Mouse (Mus musculus) kidney, embryonic 14.5 days (tissue): ENCODE data around the gene Eps8. TPM values are rescaled to one million over a fixed set of nuclear protein-coding genes. Genes with fewer than 3 reads are reported as not detected.
A peak's percentile ranks its signal among the peaks of the same experiment; 100 is the strongest.

ENCODE experiments used
- ATAC-seq: fragments of 200-750 bp; cut with Nextera tagmentation; 2 replicates; pipeline ENCODE4 v1.8.0; 2017; ENCODE audit warnings: moderate number of reproducible peaks, mild to moderate bottlenecking, moderate TSS enrichment, moderate library complexity; ENCODE audit not compliant: low FRiP score, low TSS enrichment
- H3K27ac ChIP-seq: fragments of 300-500 bp; sonication (generic); 2 replicates; pipeline ENCODE4 v1.5.1; 2014; ENCODE audit warnings: low read depth, mild to moderate bottlenecking, low read length, moderate library complexity, mixed read lengths
- H3K27me3 ChIP-seq: fragments of 300-500 bp; sonication (generic); 2 replicates; pipeline ENCODE4 v1.6.1; 2014; ENCODE audit warnings: mild to moderate bottlenecking, low read length; ENCODE audit not compliant: control insufficient read depth, insufficient read depth
- H3K36me3 ChIP-seq: fragments of 300-500 bp; sonication (generic); 2 replicates; pipeline ENCODE4 v1.6.1; 2014; ENCODE audit warnings: low read length, mixed read lengths; ENCODE audit not compliant: control insufficient read depth, insufficient read depth
- H3K4me1 ChIP-seq: fragments of 300-500 bp; sonication (generic); 2 replicates; pipeline ENCODE4 v1.6.1; 2014; ENCODE audit warnings: low read length, mixed read lengths; ENCODE audit not compliant: control insufficient read depth, insufficient read depth
- H3K4me2 ChIP-seq: fragments of 300-500 bp; sonication (generic); replicated peaks from 2 replicates; pipeline ENCODE4 v1.6.1; 2014; ENCODE audit warnings: low read depth, mild to moderate bottlenecking, low read length
- H3K4me3 ChIP-seq: fragments of 300-500 bp; sonication (generic); 2 replicates; pipeline ENCODE4 v1.5.1; 2014; ENCODE audit warnings: mild to moderate bottlenecking, low read length
- H3K9ac ChIP-seq: fragments of 300-500 bp; sonication (generic); 2 replicates; pipeline ENCODE4 v1.6.1; 2014; ENCODE audit warnings: low read depth, mild to moderate bottlenecking, low read length, moderate library complexity
- H3K9me3 ChIP-seq: fragments of 300-500 bp; sonication (generic); 2 replicates; pipeline ENCODE4 v1.6.1; 2016; ENCODE audit warnings: low read length; ENCODE audit not compliant: control insufficient read depth
- WGBS: fragments of 180-500 bp; shearing (Covaris S2); extraction: QIAGEN DNeasy Blood & Tissue Kit; methylation state at CpG from one replicate; pipeline ENCODE4 v1.1.7; 2014; 5-methylcytosine and 5-hydroxymethylcytosine counted together
- polyA plus RNA-seq: library from polyadenylated mRNA; unstranded; fragments of >200 nt; fragmentation: Nextera tagmentation; extraction: Ambion mirVana; gene quantifications from 2 replicates; pipeline ENCODE4 v1.2.1, GENCODE M21; 2014

Eps8 gene
- polyA plus RNA-seq, 1 experiment from 2014 or later, result 28.5 TPM

GRCm38 (mm10) chr6:137469541-137469940 is 185.1 kb downstream of the Eps8 start:
- H3K4me3 ChIP-seq, result no peak overlapping the region
- H3K4me1 ChIP-seq, result peaks cover 7% of the 10 kb centered on the region
- 96% methylated on average over 4 of the region's 4 CpGs for WGBS
- no peak overlapping the region for H3K4me2 ChIP-seq
- no peak overlapping the region for H3K9ac ChIP-seq
- H3K27me3 ChIP-seq, result no peaks in the 10 kb centered on the region
- no peak for ATAC-seq
- no peaks in the 10 kb centered on the region for H3K9me3 ChIP-seq
- H3K36me3 ChIP-seq, result no peaks in the 10 kb centered on the region
- H3K27ac ChIP-seq, result no peak overlapping the region

- ATAC-seq, result no peak
These were observed 187.0 kb downstream of the Eps8 start for GRCm38 (mm10) chr6:137467696-137468095.

DNA sequence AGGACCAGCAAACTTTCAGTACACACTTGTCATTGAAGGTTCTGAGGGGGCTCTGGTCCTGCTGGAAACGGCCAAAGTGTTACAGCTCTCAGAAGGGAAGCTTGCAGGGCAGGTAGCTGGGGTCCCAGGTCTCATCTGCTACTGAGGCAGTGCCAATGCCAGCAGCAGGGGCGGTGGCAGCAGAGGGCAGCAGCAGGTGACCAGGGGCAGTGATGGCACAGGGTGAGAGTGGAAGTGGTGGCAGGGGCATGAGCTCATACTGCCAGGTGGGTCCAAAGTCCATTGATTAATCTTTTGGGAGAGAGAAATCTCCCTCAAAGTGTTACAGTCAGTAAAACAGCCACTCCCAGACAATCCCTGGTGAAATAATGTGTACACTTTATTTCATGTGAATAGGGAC is 188.4 kb downstream of the Eps8 start:
- no peak overlapping the region for H3K27ac ChIP-seq
- 70% methylated on average over 2 of the region's 2 CpGs for WGBS
- ATAC-seq, result no peak
- H3K9me3 ChIP-seq, result no peaks in the 10 kb centered on the region
- H3K9ac ChIP-seq, result no peak overlapping the region
- H3K4me3 ChIP-seq, result no peak overlapping the region
- no peak overlapping the region for H3K4me2 ChIP-seq
- no peaks in the 10 kb centered on the region for H3K27me3 ChIP-seq
- peaks cover 7% of the 10 kb centered on the region for H3K4me1 ChIP-seq
- no peaks in the 10 kb centered on the region for H3K36me3 ChIP-seq

More at GRCm38 (mm10) chr6:137467696-137468095, 187.0 kb downstream of the Eps8 start:
- H3K27me3 ChIP-seq, result no peaks in the 10 kb centered on the region
- H3K27ac ChIP-seq, result no peak overlapping the region
- peaks cover 7% of the 10 kb centered on the region for H3K4me1 ChIP-seq
- no peak overlapping the region for H3K9ac ChIP-seq
- no peak overlapping the region for H3K4me2 ChIP-seq
- no peaks in the 10 kb centered on the region for H3K36me3 ChIP-seq
- no peak overlapping the region for H3K4me3 ChIP-seq
- H3K9me3 ChIP-seq, result no peaks in the 10 kb centered on the region
- 93% methylated on average over 3 of the region's 3 CpGs for WGBS

GRCm38 (mm10) chr6:137465253-137465652 is 189.4 kb downstream of the Eps8 start:
- ATAC-seq, result no peak
- no peak overlapping the region for H3K27ac ChIP-seq
- no peaks in the 10 kb centered on the region for H3K36me3 ChIP-seq
- H3K4me1 ChIP-seq, result no peaks in the 10 kb centered on the region
- no peak overlapping the region for H3K4me2 ChIP-seq
- H3K4me3 ChIP-seq, result no peak overlapping the region
- 36% methylated on average over 2 of the region's 2 CpGs for WGBS
- no peaks in the 10 kb centered on the region for H3K9me3 ChIP-seq
- no peak overlapping the region for H3K9ac ChIP-seq
- no peaks in the 10 kb centered on the region for H3K27me3 ChIP-seq

DNA sequence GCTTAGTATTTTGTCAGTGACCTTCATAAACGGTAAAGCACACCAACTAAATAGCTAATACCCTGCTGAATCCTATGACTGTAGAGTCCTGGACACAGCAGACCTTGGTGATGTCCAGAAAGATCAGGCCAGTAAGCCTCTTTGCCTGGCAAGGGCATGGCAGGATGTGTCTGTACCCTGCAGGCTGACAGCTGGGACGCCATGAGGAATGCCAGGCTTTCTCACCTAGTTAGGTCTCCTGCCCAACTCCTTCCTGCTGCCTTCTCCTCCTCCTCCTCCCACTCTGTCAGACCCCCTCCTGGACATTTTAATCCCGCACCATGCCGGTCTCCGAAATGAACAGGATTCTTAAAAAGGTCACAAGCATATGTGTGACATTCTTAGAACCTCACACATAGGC is 190.9 kb downstream of the Eps8 start:
- H3K4me2 ChIP-seq, result no peak overlapping the region
- H3K4me3 ChIP-seq, result no peak overlapping the region
- H3K27ac ChIP-seq, result no peak overlapping the region
- no peaks in the 10 kb centered on the region for H3K36me3 ChIP-seq
- no peaks in the 10 kb centered on the region for H3K9me3 ChIP-seq
- WGBS, result 92% methylated on average over 5 of the region's 5 CpGs
- H3K4me1 ChIP-seq, result no peaks in the 10 kb centered on the region
- ATAC-seq, result no peak
- no peak overlapping the region for H3K9ac ChIP-seq
- no peaks in the 10 kb centered on the region for H3K27me3 ChIP-seq

DNA sequence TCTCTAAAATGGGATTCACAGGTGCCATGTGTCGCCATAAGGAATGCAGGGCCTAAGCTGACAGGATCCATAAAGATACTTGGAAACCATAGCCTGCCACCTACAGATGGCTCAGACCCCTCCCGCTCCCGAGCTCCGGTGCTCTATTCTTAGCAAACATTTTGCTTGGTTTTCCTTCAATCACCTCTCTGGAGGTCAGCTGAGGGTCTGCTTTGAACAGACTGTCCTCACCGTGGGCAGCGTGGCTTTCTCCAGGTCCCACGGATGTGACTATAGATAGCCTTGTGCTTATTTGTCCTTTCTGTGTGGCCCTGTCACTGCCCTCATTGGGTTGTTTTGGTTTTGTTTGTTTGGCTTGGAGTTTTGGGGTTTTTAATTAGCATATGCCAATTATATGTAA is 196.5 kb downstream of the Eps8 start:
- WGBS, result 75% methylated on average over 7 of the region's 7 CpGs
- H3K4me3 ChIP-seq, result no peak overlapping the region
- ATAC-seq, result no peak
- no peak overlapping the region for H3K4me2 ChIP-seq
- no peaks in the 10 kb centered on the region for H3K27me3 ChIP-seq
- H3K9ac ChIP-seq, result no peak overlapping the region
- H3K36me3 ChIP-seq, result no peaks in the 10 kb centered on the region
- H3K9me3 ChIP-seq, result no peaks in the 10 kb centered on the region
- no peaks in the 10 kb centered on the region for H3K4me1 ChIP-seq
- H3K27ac ChIP-seq, result no peak overlapping the region

GRCm38 (mm10) chr6:137457210-137457609 is 197.5 kb downstream of the Eps8 start:
- H3K27me3 ChIP-seq, result no peaks in the 10 kb centered on the region
- no peak for ATAC-seq
- 48% methylated on average over 7 of the region's 7 CpGs for WGBS

GRCm38 (mm10) chr6:137456064-137456463 is 198.6 kb downstream of the Eps8 start:
- H3K9me3 ChIP-seq, result no peaks in the 10 kb centered on the region
- no peak overlapping the region for H3K4me2 ChIP-seq
- 0 out of 2 replicates have a peak, but pooled peaks have one; percentile 11 for ATAC-seq
- no peaks in the 10 kb centered on the region for H3K4me1 ChIP-seq
- no peaks in the 10 kb centered on the region for H3K36me3 ChIP-seq
- no peak overlapping the region for H3K9ac ChIP-seq
- no peak overlapping the region for H3K4me3 ChIP-seq
- WGBS, result 57% methylated on average over 7 of the region's 7 CpGs
- no peaks in the 10 kb centered on the region for H3K27me3 ChIP-seq
- no peak overlapping the region for H3K27ac ChIP-seq

More at GRCm38 (mm10) chr6:137457210-137457609, 197.5 kb downstream of the Eps8 start:
- no peak overlapping the region for H3K27ac ChIP-seq
- H3K4me2 ChIP-seq, result no peak overlapping the region
- no peaks in the 10 kb centered on the region for H3K9me3 ChIP-seq
- no peak overlapping the region for H3K9ac ChIP-seq
- H3K4me3 ChIP-seq, result no peak overlapping the region
- no peaks in the 10 kb centered on the region for H3K4me1 ChIP-seq
- H3K36me3 ChIP-seq, result no peaks in the 10 kb centered on the region

DNA sequence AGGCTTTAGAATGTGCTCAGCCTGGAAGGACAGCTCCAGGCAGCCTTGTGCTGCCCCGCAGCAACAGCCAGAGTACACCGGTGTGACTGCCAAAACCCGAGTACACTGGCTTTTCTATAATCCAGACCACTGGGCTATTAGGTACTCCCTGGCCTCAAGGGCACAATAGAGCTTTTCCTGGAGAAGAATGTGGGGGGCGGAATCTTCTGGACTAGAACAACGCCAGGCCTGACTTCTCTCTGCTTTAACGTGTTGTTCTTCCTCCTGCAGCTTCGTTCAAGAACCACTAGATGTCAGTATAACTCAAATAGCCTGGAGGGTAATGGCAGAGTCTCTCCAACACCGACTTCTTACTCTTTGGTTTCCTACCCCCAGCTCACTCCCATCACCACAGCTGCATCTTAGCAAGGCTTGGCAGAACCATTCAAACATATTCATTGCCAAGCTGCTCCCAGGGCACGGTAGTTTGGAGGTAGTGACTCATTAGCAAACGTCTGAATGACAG is 199.1 kb downstream of the Eps8 start:
- Histone ChIP-seq H3K9me3 (no peaks in the 10 kb centered on the region), H3K9ac (no peak overlapping the region), H3K4me2 (peak overlapping the region; percentile 12; the same call in 1 of the 2 replicates), H3K27ac (no peak overlapping the region), H3K4me1 (no peaks in the 10 kb centered on the region), H3K4me3 (no peak overlapping the region), H3K36me3 (no peaks in the 10 kb centered on the region), H3K27me3 (no peaks in the 10 kb centered on the region)
- ATAC-seq, result peak; percentile 90
- WGBS, result 14% methylated on average over 10 of the region's 10 CpGs
